Mouse (Mus musculus): ENCODE results near the gene Sec14l2. TPM values are rescaled to one million over a fixed set of nuclear protein-coding genes. Genes with fewer than 3 reads are reported as not detected.
"Not testable (repeated sequence)": the region's sequence is repeated elsewhere in the genome, so short reads cannot be mapped to it uniquely, and the experiment has no call there.

Gene Sec14l2
- polyA plus RNA-seq, 1 experiment from 2014 or later, result 2.3 TPM

DNA sequence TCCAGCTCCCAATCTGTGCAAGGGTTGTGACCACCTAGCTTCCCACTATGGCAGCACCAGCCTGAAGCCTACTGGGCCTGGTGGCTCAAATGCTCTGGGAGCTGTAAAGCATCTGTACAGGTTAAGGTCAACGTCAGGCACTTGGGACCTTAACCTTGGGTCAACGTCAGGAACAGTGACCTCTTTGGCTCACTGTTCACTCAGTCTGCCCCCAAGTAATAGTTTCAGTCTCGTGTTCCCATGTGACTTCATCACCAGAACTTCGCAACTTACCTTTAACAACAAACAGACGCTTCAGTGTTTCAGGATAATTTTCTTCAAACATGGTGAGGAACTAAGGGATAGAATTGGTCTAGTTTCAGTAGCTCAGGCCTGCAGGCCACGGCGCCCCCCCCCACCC lies 14.5 kb downstream of the Sec14l2 start:
- no peaks in the 10 kb centered on the region for H3K27me3 ChIP-seq
- ATAC-seq (ENCODE audit: low FRiP score), result no peak
- no peaks in the 10 kb centered on the region for H3K4me1 ChIP-seq (replicated peaks)
- peaks cover 24% of the 10 kb centered on the region for H3K36me3 ChIP-seq
- 83% methylated on average over 7 of the region's 7 CpGs for WGBS
- no peak overlapping the region for H3K4me2 ChIP-seq
- no peaks in the 10 kb centered on the region for H3K9me3 ChIP-seq
- no peak overlapping the region for H3K27ac ChIP-seq
- H3K4me3 ChIP-seq, result no peak overlapping the region
- no peak overlapping the region for H3K9ac ChIP-seq

DNA sequence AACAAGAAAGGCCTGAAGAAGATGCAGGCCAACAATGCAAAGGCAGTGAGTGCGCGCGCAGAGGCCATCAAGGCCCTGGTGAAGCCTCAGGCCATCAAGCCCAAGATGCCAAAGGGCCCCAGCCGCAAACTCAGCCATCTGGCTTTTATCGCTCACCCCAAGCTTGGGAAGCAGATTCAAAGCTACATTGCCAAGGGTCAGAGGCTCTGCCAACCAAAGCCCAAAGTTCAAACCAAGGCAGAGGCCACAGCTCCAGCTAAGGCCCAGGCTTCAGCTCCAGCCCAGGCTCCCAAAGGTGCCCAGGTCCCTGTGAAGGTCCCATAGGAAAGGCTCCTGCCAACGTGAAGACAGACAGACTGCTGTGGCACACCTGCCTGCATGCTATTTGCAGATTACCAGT lies 15.3 kb downstream of the Sec14l2 start:
- not testable (repeated sequence) for H3K9me3 ChIP-seq; H3K4me1 ChIP-seq (replicated peaks); H3K4me2 ChIP-seq; ATAC-seq (ENCODE audit: low FRiP score); H3K27ac ChIP-seq; H3K9ac ChIP-seq; H3K27me3 ChIP-seq; H3K4me3 ChIP-seq
- WGBS, result 94% methylated on average over 6 of the region's 6 CpGs
- H3K36me3 ChIP-seq, result peaks cover 24% of the 10 kb centered on the region

DNA sequence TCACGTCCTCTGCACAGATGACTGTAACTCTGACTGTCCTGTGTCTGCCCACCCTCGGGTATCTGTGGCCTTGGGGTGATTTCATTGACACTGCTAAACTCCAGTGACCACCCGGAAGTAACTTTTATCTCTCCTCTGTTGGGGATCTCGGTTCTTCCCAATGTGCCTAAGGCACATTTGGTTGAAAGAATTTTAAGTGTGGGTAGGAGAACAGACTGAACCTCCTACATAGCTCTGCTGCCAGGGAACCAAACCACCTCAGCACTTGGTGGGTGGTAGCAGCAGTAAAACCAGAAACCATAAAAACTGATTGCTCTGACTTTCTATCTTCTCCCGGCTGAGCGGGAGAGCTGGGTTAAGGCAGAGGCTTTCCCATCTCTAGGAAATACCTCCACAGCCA lies 17.8 kb downstream of the Sec14l2 start:
- no peak overlapping the region for H3K9ac ChIP-seq
- ATAC-seq (ENCODE audit: low FRiP score), result no peak
- H3K9me3 ChIP-seq, result no peaks in the 10 kb centered on the region
- WGBS, result 76% methylated on average over 6 of the region's 6 CpGs
- H3K27ac ChIP-seq, result no peak overlapping the region
- no peaks in the 10 kb centered on the region for H3K27me3 ChIP-seq
- H3K4me3 ChIP-seq, result no peak overlapping the region
- H3K4me1 ChIP-seq (replicated peaks), result no peaks in the 10 kb centered on the region
- no peak overlapping the region for H3K4me2 ChIP-seq
- peaks cover 19% of the 10 kb centered on the region for H3K36me3 ChIP-seq

DNA sequence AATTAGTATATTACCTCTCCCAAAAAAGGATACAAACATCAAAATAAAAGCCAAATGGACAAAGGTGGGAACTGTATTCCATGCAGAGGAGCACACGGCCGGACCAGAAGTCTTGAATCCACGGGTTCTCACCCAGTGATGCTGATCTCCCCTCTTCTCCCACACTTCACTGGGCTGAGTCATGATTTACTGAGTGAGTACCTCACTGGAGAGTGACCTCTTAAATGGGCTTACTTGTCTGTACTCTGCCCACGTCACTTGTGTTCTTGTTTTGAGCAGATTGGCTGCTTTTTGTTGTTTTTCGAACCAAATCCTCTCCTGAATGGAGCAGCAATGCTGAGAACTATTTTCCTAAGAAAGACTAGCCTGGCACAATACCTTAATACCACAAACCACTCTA lies 18.2 kb downstream of the Sec14l2 start:
- WGBS, result 92% methylated on average over 5 of the region's 5 CpGs
- Histone ChIP-seq H3K36me3 (peaks cover 14% of the 10 kb centered on the region), H3K4me1 (replicated peaks) (no peaks in the 10 kb centered on the region), H3K4me2 (no peak overlapping the region), H3K4me3 (no peak overlapping the region), H3K27me3 (no peaks in the 10 kb centered on the region), H3K9me3 (no peaks in the 10 kb centered on the region), H3K27ac (no peak overlapping the region), H3K9ac (no peak overlapping the region)
- no peak for ATAC-seq (ENCODE audit: low FRiP score)

DNA sequence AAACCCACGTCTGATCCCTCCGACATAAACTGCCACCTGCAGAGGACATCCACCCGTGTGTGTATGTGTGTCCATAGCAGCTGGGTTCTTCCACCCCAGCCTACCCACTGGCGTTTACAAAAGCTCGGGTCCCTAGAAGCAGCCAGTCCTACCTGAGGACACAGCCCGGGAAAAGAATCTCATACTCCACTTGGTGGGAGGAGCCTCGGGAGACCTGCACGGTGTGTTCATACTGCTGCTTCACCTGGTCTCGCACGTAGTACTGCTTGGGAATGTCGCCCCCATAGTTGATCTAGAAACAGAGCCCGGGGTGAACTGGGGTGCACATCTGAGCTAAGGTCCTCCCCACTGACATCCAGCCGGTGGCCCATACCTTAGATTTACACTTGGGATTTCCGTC lies 19.7 kb downstream of the Sec14l2 start:
- WGBS, result 86% methylated on average over 14 of the region's 14 CpGs
- Histone ChIP-seq H3K4me3 (no peak overlapping the region), H3K36me3 (peaks cover 3% of the 10 kb centered on the region), H3K27ac (no peak overlapping the region), H3K4me1 (replicated peaks) (no peaks in the 10 kb centered on the region), H3K27me3 (no peaks in the 10 kb centered on the region), H3K4me2 (no peak overlapping the region), H3K9ac (no peak overlapping the region), H3K9me3 (no peaks in the 10 kb centered on the region)
- ATAC-seq (ENCODE audit: low FRiP score), result no peak

DNA sequence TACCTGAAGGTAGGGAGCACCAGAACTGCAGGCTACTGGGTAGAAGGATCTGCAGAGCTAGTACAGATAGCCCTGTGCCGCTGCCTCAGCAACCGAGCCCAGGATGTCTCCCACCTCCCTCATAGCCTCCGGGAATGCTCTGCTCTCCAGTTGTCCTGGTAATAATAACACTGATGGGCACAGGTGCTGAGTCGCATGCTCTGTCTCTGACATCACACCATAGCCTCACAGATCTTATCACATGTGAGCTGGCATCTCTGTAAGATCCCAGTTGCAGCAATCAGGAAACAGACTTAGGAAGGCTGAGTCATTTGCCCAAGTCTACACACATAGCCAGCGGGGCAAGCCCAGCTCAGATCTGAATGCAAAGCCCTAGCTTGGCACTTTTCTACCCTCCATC lies 21.4 kb downstream of the Sec14l2 start:
- 87% methylated on average over 5 of the region's 5 CpGs for WGBS
- no peak overlapping the region for H3K4me2 ChIP-seq
- H3K4me3 ChIP-seq, result no peak overlapping the region
- H3K4me1 ChIP-seq (replicated peaks), result peaks cover 11% of the 10 kb centered on the region
- H3K9ac ChIP-seq, result no peak overlapping the region
- H3K27me3 ChIP-seq, result no peaks in the 10 kb centered on the region
- H3K36me3 ChIP-seq, result no peaks in the 10 kb centered on the region; the same call in none of the 2 replicates
- no peak overlapping the region for H3K27ac ChIP-seq
- no peak for ATAC-seq (ENCODE audit: low FRiP score)
- H3K9me3 ChIP-seq, result no peaks in the 10 kb centered on the region

DNA sequence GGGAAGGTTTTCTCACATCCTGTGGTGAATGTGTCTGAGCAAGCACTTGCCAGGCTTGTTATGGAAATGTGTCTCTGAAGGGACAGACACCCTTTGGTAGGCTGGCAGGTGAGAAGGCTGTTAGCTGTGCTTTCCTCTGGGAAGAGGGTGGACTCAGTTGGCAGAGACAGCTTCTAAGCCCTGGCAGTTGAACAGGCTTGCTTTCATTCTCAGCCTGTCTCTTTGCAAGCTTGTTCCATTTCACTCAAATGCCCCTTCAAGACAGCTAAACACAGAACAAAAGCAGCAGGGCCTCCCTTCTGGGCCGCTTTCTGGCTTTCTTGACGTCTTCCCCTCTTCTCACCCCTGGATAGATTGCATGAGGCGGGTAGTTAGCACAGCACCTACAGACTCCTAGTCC lies 23.8 kb downstream of the Sec14l2 start:
- Histone ChIP-seq H3K4me1 (replicated peaks) (peaks cover 29% of the 10 kb centered on the region), H3K27me3 (no peaks in the 10 kb centered on the region), H3K27ac (no peak overlapping the region), H3K36me3 (no peaks in the 10 kb centered on the region; the same call in 1 of the 2 replicates), H3K9me3 (no peaks in the 10 kb centered on the region), H3K9ac (no peak overlapping the region), H3K4me2 (no peak overlapping the region), H3K4me3 (no peak overlapping the region)
- ATAC-seq (ENCODE audit: low FRiP score), result no peak
- WGBS, result 69% methylated on average over 3 of the region's 3 CpGs

DNA sequence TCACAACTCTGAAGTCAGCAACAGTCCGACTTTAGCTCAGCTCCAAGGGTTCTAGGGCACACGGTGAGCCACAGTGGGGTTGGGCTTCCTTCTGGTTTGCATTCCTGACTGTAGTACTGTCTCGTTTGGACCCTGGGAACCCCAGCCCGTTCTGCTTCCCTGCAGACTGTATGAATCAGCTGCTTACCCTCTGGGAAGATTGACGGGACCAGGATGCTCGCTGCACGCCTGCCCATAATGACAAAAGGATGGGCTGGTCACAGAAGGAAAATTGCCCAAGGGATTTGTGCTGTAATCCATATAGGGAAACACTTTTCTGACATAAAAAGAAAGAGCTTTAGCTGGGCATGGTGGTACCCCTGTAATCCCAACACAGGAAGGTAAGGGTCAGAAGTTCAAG lies 24.4 kb downstream of the Sec14l2 start:
- no peaks in the 10 kb centered on the region for H3K27me3 ChIP-seq
- 73% methylated on average over 7 of the region's 7 CpGs for WGBS
- no peak overlapping the region for H3K9ac ChIP-seq
- peaks cover 34% of the 10 kb centered on the region for H3K4me1 ChIP-seq (replicated peaks)
- H3K4me2 ChIP-seq, result no peak overlapping the region
- H3K27ac ChIP-seq, result no peak overlapping the region
- H3K4me3 ChIP-seq, result no peak overlapping the region
- H3K36me3 ChIP-seq, result no peaks in the 10 kb centered on the region; the same call in 1 of the 2 replicates
- no peak for ATAC-seq (ENCODE audit: low FRiP score)
- no peaks in the 10 kb centered on the region for H3K9me3 ChIP-seq

DNA sequence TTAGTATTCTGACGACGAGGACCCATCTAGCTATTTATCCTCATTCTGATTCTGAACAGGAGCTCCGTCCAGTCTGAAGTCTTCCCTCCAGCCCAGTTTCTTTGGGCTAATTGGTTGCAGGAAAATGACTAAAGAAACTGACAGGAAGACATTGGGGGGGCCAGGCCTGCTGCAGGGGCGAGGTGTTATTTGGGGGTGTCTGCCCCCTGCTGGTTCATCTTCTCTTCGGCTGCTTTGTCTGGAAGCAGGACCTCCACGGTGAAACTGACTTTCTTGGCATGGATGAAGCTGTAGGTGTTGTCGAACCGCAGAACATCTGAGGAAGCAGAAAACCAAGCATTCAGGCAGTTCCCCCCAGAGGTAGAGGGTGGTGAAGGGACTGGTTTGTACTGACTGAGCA lies 25.1 kb downstream of the Sec14l2 start:
- 65% methylated on average over 8 of the region's 8 CpGs for WGBS
- ATAC-seq (ENCODE audit: low FRiP score), result no peak
- no peaks in the 10 kb centered on the region; the same call in 1 of the 2 replicates for H3K36me3 ChIP-seq

DNA sequence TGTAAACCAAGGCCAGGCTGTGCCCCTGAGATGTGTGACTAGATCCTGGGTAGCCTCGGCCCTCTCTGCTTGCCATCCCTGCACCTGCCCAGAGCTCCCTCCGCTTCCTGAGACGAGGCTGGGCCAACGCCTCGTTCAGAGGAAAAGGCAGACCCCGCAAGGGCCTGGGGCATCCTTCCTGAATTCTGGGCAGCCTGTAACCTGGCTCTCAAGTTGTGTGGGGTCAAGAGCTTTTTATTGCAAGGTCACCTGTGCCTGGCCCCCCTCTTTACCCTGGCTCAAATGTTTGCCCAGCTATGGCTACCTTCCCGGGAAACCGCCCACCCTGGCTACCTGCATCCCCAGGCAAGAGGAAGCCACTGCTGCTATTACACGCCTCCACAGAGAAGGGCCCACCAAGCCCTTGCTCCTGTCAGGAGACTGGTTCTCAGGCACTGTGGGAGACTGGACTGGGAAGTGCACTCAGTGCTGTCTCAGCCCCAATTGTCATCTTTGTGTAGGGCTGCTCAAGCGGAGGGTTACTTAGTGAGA lies 26.1 kb downstream of the Sec14l2 start:
- Histone ChIP-seq H3K4me3 (peak overlapping the region; percentile 50), H3K27ac (peak overlapping the region; percentile 95), H3K36me3 (peaks cover 2% of the 10 kb centered on the region; the same call in 1 of the 2 replicates), H3K4me1 (replicated peaks) (peaks cover 34% of the 10 kb centered on the region), H3K4me2 (peak overlapping the region; percentile 90), H3K9ac (peak overlapping the region; percentile 88), H3K9me3 (no peaks in the 10 kb centered on the region), H3K27me3 (no peaks in the 10 kb centered on the region)
- WGBS, result 27% methylated on average over 10 of the region's 10 CpGs
- peak; percentile 61 for ATAC-seq (ENCODE audit: low FRiP score)

More for the DNA sequence above, 25.1 kb downstream of the Sec14l2 start:
- Histone ChIP-seq H3K9ac (no peak overlapping the region), H3K4me2 (no peak overlapping the region), H3K27ac (no peak overlapping the region), H3K9me3 (no peaks in the 10 kb centered on the region), H3K4me1 (replicated peaks) (peaks cover 34% of the 10 kb centered on the region), H3K27me3 (no peaks in the 10 kb centered on the region), H3K4me3 (no peak overlapping the region)

DNA sequence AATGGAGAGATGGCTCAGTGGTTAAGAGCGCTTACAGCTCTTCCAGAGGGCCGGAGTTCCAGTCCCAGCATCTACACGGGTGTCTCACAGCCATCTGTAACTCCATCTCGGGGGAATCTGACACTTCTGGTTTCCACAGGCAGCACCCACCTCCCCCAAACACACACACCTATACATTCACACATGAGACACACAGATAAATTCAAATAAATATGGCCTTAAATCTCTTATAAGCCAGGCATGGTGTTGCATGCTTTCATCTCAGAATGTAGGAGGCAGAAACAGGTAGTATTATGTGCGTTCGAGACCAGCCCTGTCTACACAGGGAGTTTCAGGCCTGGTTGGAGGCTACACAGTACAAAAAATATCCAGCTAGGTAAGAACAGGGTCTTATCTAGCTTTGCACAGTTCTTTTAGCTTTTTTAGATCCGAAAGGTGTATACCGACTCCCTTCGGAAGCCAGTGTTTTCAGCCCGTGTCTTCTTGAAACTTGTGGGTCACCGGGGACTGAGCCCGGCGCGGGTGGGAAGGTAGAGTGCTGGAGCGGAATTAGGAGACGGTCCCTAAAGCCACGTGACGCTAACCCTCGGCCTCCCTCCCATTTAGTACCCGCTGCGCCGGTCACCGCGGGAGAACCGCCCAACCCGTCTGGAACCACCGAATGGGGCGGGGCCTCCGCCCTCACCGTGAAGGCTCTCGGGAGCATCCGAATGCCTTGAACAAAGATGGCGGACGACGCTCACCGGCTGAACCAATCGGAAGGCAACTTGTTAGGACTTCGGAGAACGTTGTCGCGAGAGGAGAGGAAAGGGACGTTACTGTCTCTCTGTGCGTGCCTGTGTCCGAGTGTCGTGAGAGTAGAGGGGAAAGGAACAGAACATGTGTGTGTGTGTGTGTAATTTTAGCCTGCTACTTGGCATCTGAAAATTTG lies 26.9 kb downstream of the Sec14l2 start:
- ATAC-seq (ENCODE audit: low FRiP score), result peak; percentile 95
- 4% methylated on average over 45 of the region's 45 CpGs for WGBS
- H3K9me3 ChIP-seq, result no peaks in the 10 kb centered on the region
- peaks cover 34% of the 10 kb centered on the region for H3K4me1 ChIP-seq (replicated peaks)
- peak overlapping the region; percentile 90 for H3K4me2 ChIP-seq
- H3K9ac ChIP-seq, result peak overlapping the region; percentile 88
- peak overlapping the region; percentile 50 for H3K4me3 ChIP-seq
- H3K36me3 ChIP-seq, result peaks cover 10% of the 10 kb centered on the region
- no peaks in the 10 kb centered on the region for H3K27me3 ChIP-seq
- H3K27ac ChIP-seq, result peak overlapping the region; percentile 95

DNA sequence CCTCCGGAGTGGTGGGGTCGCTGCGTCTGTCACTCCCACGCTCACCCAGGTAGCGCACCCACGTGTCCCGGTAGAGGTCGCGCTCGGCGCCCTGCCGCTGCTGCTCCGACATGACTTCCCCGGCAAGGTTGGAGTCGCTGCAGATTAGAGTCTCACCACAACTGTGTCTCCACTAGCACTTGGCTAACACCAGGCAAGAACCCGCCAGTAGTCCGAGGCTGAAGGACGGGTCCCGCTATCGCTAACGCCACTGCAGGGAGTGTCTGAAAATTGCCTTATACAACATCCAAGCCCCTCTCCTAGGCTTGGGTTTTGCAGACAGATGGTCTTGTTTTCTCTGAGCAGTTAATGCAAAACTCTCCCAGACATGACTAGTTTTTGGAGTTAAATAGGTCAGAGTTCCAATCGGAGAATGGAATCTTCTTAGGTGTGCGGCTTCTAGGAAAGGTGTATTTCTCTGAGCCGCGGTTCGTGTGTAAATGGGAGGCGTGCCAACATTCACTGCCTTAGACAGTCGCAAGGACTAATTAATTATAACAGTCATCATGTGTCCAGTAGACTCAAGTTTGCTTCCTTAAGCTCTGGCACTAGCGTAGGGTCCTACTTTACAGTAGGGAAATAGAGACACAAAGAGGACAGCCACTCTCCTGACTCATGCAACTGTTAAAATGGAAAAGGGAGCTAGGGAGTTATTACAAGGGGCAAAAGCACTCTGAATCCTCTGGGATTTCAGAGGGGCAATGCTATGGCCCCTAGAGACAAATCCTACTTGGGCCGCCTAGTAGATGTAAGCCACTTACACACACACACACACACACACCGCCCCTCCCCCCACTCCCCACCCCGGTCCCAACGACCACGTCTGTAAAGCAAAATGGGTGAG lies 27.8 kb downstream of the Sec14l2 start, which contains the start of gene Mtfp1:
TSS of gene Mtfp1 (minus strand) at position 275 of the 883 bp plus-strand sequence.
- peak within 1 kb of the TSS; percentile 95 for H3K27ac ChIP-seq
- peak within 1 kb of the TSS; percentile 90 for H3K4me2 ChIP-seq
- H3K4me1 ChIP-seq (replicated peaks), result peaks cover 34% of the 10 kb centered on the region
- peak within 1 kb of the TSS; percentile 67 for H3K9ac ChIP-seq
- WGBS, result 9% methylated on average over 34 of the region's 34 CpGs
- H3K4me3 ChIP-seq, result peak within 1 kb of the TSS; percentile 50
- H3K9me3 ChIP-seq, result 0 out of 2 replicates have a peak, but pooled peaks cover 4% of the 10 kb centered on the region
- H3K36me3 ChIP-seq, result peaks cover 19% of the 10 kb centered on the region
- no peaks in the 10 kb centered on the region for H3K27me3 ChIP-seq
- ATAC-seq (ENCODE audit: low FRiP score), result no peak
